Mouse (Mus musculus) liver, embryonic 14.5 days (tissue): ENCODE results near the gene Mindy4.

Experiments used
- CTCF ChIP-seq: IDR thresholded peaks from 2 replicates; pipeline ENCODE4 v1.5.1; 2016; ENCODE audit warnings: antibody characterized with exemption, low read depth, control low read depth
- EP300 ChIP-seq: IDR thresholded peaks from 2 replicates; pipeline ENCODE4 v1.6.1; 2016; ENCODE audit warnings: antibody characterized with exemption, low read depth

DNA sequence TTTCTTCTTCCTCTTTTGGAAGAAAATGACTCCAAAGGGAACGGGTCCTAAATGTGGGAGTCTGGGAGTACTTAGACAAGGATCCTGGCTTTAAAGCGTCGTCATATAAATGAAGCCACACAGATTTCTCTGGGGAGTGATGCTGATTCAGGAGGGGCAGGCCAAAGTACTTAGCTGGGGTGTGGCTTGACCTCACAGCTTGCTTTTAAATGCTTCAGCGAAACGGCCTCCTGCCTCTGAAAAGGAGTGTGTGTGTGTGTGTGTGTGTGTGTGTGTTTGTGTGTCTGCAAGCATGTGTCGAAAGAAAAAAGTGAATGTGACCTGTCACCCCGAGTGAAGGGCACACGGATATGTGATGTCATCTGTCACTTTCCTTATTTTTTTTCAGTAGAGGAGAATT is 36.7 kb downstream of the Mindy4 start:
- TF ChIP-seq CTCF (no peak), EP300 (no peak)
